Mouse (Mus musculus) intestine, embryonic 14.5 days (tissue): ENCODE measurements around the gene Strap. TPM values are rescaled to one million over a fixed set of nuclear protein-coding genes. Genes with fewer than 3 reads are reported as not detected.
"Not testable (repeated sequence)": the region's sequence is repeated elsewhere in the genome, so short reads cannot be mapped to it uniquely, and the experiment has no call there.

ENCODE experiments used
- ATAC-seq: fragments of 200-750 bp; cut with Nextera tagmentation; replicated peaks from 2 replicates; pipeline ENCODE4 v1.8.0; 2017; ENCODE audit warnings: low read depth, moderate number of reproducible peaks, moderate TSS enrichment, moderate library complexity; ENCODE audit not compliant: low FRiP score, low TSS enrichment
- DNase-seq: peaks from one replicate; pipeline ENCODE4 v3.0.0-alpha.2; 2018; ENCODE audit warnings: low spot score
- H3K27ac ChIP-seq: fragments of 300-500 bp; sonication (generic); 2 replicates; pipeline ENCODE4 v1.5.1; 2014; ENCODE audit warnings: low read depth, mild to moderate bottlenecking, control low read depth
- H3K27me3 ChIP-seq: fragments of 300-500 bp; sonication (generic); replicated peaks from 2 replicates; pipeline ENCODE4 v1.6.1; 2014; ENCODE audit warnings: low read length, control low read depth; ENCODE audit not compliant: control insufficient read depth, insufficient read depth
- H3K36me3 ChIP-seq: fragments of 300-500 bp; sonication (generic); 2 replicates; pipeline ENCODE4 v1.6.1; 2014; ENCODE audit warnings: low read length, control low read depth; ENCODE audit not compliant: control insufficient read depth, insufficient read depth
- H3K4me1 ChIP-seq: fragments of 300-500 bp; sonication (generic); replicated peaks from 2 replicates; pipeline ENCODE4 v1.6.1; 2014; ENCODE audit warnings: low read length, control low read depth, mixed read lengths; ENCODE audit not compliant: control insufficient read depth, insufficient read depth
- H3K4me2 ChIP-seq: fragments of 300-500 bp; sonication (generic); 2 replicates; pipeline ENCODE4 v1.6.1; 2014; ENCODE audit warnings: low read length
- H3K4me3 ChIP-seq: fragments of 300-500 bp; sonication (generic); 2 replicates; pipeline ENCODE4 v1.5.1; 2014; ENCODE audit warnings: low read depth, low read length, control low read depth, mixed read lengths
- H3K9ac ChIP-seq: fragments of 300-500 bp; sonication (generic); 2 replicates; pipeline ENCODE4 v1.6.1; 2014; ENCODE audit warnings: mild to moderate bottlenecking, low read length
- H3K9me3 ChIP-seq: fragments of 300-500 bp; sonication (generic); 2 replicates; pipeline ENCODE4 v1.6.1; 2016; ENCODE audit warnings: low read length, control low read depth; ENCODE audit not compliant: control insufficient read depth
- WGBS: fragments of 180-500 bp; shearing (Covaris S2); extraction: QIAGEN DNeasy Blood & Tissue Kit; methylation state at CpG from one replicate; pipeline ENCODE4 v1.1.7; 2014; 5-methylcytosine and 5-hydroxymethylcytosine counted together
- polyA plus RNA-seq: library from polyadenylated mRNA; unstranded; fragments of >200 nt; fragmentation: Nextera tagmentation; extraction: Ambion mirVana; gene quantifications from 2 replicates; pipeline ENCODE4 v1.2.1, GENCODE M21; 2014

Strap gene
- polyA plus RNA-seq, 1 experiment from 2014 or later: 154 TPM

GRCm38 (mm10) chr6:137699434-137699833 is 35.4 kb upstream of the Strap start:
- no peak overlapping the region for H3K9ac ChIP-seq
- H3K9me3 ChIP-seq: no peaks in the 10 kb centered on the region
- ATAC-seq (no peak), DNase-seq (no peak)
- no peak overlapping the region for H3K27ac ChIP-seq
- no peak overlapping the region for H3K4me2 ChIP-seq
- no peaks in the 10 kb centered on the region; the same call in 1 of the 2 replicates for H3K4me1 ChIP-seq
- no peaks in the 10 kb centered on the region for H3K27me3 ChIP-seq
- 92% methylated on average over 7 of the region's 7 CpGs for WGBS
- no peak overlapping the region for H3K4me3 ChIP-seq
- no peaks in the 10 kb centered on the region for H3K36me3 ChIP-seq

DNA sequence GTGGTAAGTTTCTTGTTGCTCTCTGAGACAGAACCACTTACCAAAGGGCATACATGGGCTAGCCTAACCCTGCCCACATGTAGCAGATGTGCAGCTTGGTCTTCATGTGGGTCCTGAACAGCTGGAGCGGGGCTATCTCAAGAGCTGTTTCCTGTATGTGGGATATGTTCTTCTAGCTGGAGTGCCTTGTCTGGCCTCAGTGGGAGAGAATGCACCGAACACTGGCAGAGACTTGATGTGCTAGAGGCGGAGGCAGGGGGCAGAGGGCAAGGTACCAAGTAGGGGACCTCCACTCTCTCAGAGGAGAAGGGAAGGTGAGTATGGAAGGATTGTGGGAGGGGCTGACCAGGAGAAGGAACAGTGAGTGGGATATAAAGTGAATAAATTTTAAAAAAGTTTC is 32.7 kb upstream of the Strap start:
- no peak for ATAC-seq
- Histone ChIP-seq H3K9ac (no peak overlapping the region), H3K4me1 (no peaks in the 10 kb centered on the region; the same call in 1 of the 2 replicates), H3K36me3 (no peaks in the 10 kb centered on the region), H3K4me2 (no peak overlapping the region), H3K27me3 (no peaks in the 10 kb centered on the region), H3K27ac (no peak overlapping the region), H3K4me3 (no peak overlapping the region), H3K9me3 (no peaks in the 10 kb centered on the region)
- no peak for DNase-seq
- WGBS: 84% methylated on average over 3 of the region's 3 CpGs

DNA sequence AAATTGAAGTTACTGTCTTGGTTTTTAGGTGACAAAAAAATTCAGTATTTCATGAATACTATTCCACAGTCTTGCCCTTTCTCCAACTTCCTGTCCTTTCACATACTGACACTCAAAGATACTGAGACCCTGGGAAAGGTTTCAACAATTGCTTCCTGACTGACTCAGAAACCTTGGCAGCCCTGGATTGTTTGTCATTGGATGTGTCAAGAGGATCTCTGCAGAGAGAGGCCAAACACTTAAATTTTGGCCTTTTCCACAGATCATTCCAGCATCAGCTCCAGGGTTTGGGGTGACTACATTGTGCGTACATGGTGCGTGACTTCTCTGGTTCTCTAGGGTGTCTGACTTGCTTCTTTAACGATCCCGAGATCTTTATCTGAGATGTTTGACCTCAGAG is 32.0 kb upstream of the Strap start:
- no peak for ATAC-seq
- Histone ChIP-seq H3K4me3 (no peak overlapping the region), H3K4me2 (no peak overlapping the region), H3K9me3 (no peaks in the 10 kb centered on the region), H3K9ac (no peak overlapping the region), H3K27ac (no peak overlapping the region), H3K4me1 (no peaks in the 10 kb centered on the region; the same call in 1 of the 2 replicates), H3K27me3 (no peaks in the 10 kb centered on the region), H3K36me3 (no peaks in the 10 kb centered on the region)
- WGBS: 61% methylated on average over 4 of the region's 4 CpGs
- no peak for DNase-seq

DNA sequence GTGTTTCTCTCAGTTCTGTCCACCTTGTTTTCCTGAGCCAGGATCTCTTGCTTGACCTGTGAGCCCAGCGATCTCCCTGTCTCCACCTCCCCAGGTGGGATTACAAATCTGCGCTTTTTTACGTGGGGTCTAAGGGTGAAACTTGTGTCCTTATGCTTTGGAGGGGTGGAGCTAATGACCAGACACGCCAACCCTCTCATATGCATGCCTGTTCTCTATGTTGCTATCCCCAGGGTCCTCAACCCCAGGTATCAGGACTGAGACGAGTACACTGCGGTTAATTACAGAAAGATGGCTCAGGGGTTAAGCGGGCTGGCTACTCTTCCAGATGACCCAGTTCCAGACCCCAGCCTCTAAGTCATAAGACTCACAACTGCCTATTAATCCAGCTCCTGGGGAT is 31.4 kb upstream of the Strap start:
- H3K27me3 ChIP-seq: no peaks in the 10 kb centered on the region
- 87% methylated on average over 7 of the region's 7 CpGs for WGBS
- H3K27ac ChIP-seq: no peak overlapping the region
- no peak overlapping the region for H3K4me2 ChIP-seq
- H3K9ac ChIP-seq: no peak overlapping the region
- H3K36me3 ChIP-seq: no peaks in the 10 kb centered on the region
- no peak overlapping the region for H3K4me3 ChIP-seq
- DNase-seq (no peak), ATAC-seq (no peak)
- H3K4me1 ChIP-seq: no peaks in the 10 kb centered on the region; the same call in 1 of the 2 replicates
- H3K9me3 ChIP-seq: no peaks in the 10 kb centered on the region

- Histone ChIP-seq H3K4me1 (no peaks in the 10 kb centered on the region; the same call in 1 of the 2 replicates), H3K27me3 (no peaks in the 10 kb centered on the region), H3K4me2 (peak overlapping the region; percentile 7; the same call in 1 of the 2 replicates), H3K9ac (no peak overlapping the region), H3K36me3 (no peaks in the 10 kb centered on the region), H3K9me3 (no peaks in the 10 kb centered on the region), H3K27ac (peak overlapping the region; percentile 64; the same call in 1 of the 2 replicates), H3K4me3 (no peak overlapping the region)
- DNase-seq (no peak), ATAC-seq (no peak)
- WGBS: 55% methylated on average over 25 of the region's 25 CpGs
Observed at GRCm38 (mm10) chr6:137704300-137704939, 30.5 kb upstream of the Strap start.

DNA sequence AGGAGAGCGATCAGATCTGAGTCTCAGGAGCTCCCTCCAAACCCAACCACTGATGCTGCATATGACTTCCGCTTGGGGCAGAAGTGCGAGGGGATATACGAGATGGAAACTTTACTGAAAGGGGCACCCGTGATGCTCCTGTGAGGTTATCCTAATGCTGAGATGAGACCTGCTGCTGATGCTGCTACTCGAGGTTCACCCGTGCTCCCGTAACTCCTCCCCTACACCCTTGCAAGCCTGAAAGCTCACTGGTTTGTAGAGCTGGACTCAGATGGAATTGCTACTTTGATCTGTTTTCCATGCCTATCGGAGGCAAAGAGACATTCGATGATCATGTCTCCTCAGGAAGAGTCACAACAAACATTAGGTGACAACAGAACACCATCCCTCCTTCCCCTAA is 28.7 kb upstream of the Strap start:
- H3K27me3 ChIP-seq: no peaks in the 10 kb centered on the region
- DNase-seq (no peak), ATAC-seq (no peak)
- 94% methylated on average over 10 of the region's 10 CpGs for WGBS
- H3K4me1 ChIP-seq: no peaks in the 10 kb centered on the region; the same call in 1 of the 2 replicates
- H3K4me3 ChIP-seq: no peak overlapping the region
- H3K27ac ChIP-seq: no peak overlapping the region
- no peak overlapping the region for H3K4me2 ChIP-seq
- no peaks in the 10 kb centered on the region for H3K36me3 ChIP-seq
- H3K9ac ChIP-seq: no peak overlapping the region
- no peaks in the 10 kb centered on the region for H3K9me3 ChIP-seq

DNA sequence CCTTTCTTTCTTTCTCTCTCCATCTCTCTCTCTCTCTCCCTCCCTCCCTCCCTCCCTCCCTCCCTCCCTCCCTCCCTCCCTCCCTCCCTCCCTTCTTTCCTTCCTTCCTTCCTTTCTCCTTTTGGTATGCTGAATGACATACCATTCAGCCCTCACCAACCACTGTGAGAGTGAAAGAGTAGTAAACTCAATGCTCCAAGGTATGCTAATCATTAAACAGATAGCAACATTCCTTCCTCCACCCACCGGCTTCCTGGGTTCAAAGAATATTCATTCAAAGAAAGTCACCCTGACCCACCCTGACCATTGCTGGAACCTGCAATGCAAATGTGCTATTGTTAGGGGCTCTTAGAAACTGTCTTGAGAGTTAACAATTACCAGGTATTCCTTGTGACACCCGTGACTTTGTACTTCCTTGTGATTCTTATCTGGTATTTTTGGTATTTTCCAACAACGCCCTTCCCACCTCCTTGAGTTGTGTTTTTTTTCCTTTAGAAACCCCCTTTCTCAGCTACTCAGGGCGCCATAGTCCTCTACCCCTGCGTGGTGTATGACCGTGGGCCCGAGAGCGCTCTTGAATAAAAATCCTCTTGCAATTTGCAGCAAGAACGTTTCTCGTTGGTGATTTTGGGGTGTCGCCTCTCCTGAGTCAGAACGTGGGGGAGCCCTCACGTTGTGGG is 26.0 kb upstream of the Strap start:
- not testable (repeated sequence) for ATAC-seq, H3K27ac ChIP-seq, H3K27me3 ChIP-seq, H3K4me2 ChIP-seq, H3K4me3 ChIP-seq, H3K4me1 ChIP-seq, DNase-seq, H3K36me3 ChIP-seq, H3K9ac ChIP-seq, H3K9me3 ChIP-seq
- WGBS: 80% methylated on average over 13 of the region's 13 CpGs

GRCm38 (mm10) chr6:137710179-137711037 is 24.5 kb upstream of the Strap start:
- H3K9ac ChIP-seq: no peak overlapping the region
- no peak overlapping the region for H3K27ac ChIP-seq
- no peak overlapping the region for H3K4me3 ChIP-seq
- H3K36me3 ChIP-seq: no peaks in the 10 kb centered on the region
- H3K4me2 ChIP-seq: no peak overlapping the region
- 74% methylated on average over 14 of the region's 14 CpGs for WGBS
- no peaks in the 10 kb centered on the region for H3K4me1 ChIP-seq
- no peak for ATAC-seq
- no peaks in the 10 kb centered on the region for H3K27me3 ChIP-seq
- no peaks in the 10 kb centered on the region for H3K9me3 ChIP-seq
- no peak for DNase-seq
